Mouse (Mus musculus) layer of hippocampus, postnatal 14 days (tissue): ENCODE measurements at regions not wholly inside any gene's neighbourhood (a gene's known extent, or its start where the extent isn't known, plus 50 kb on each side); places are given as distances from the start of the nearest gene placed in this dataset.

ENCODE experiments used
- DNase-seq, 2 experiments: peaks; one replicate each; pipeline ENCODE4 v3.0.0; 2021 to 2022; ENCODE audit warnings: low spot score in 2 of 2, mixed read lengths in 1 of 2

DNA sequence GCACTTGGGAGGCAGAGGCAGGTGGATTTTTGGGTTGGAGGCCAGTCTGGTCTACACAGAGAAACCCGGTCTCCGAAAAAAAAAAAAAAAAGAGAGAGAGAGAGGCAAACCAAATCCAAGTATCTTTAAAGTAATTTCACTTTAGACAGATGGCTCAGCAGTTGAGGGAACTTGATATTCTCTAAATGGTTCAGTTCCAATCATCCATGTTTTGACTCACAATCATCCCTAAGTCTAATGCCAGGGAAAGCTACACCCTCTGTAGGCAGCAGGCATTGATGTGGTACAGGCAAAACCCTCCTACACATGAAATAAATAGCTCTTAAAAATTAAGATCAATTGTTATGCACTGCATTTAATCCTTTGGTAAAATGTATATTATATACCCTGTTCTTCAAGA lies 248.8 kb upstream of the Gm5152 start:
- DNase-seq = peak in 1 of 2 experiments; percentile 22

GRCm38 (mm10) chr5:10478073-10478472 lies 231.7 kb upstream of the Gm5152 start:
- DNase-seq = no peak

- DNase-seq = no peak
These were observed 231.1 kb upstream of the Gm5152 start for GRCm38 (mm10) chr5:10477461-10477860.

GRCm38 (mm10) chr5:10446584-10446983 lies 200.3 kb upstream of the Gm5152 start:
- DNase-seq = no peak

- DNase-seq = no peak
These were observed 171.4 kb upstream of the Gm5152 start for GRCm38 (mm10) chr5:10417691-10418217.

- DNase-seq = no peak
These were observed 170.6 kb upstream of the Gm5152 start for GRCm38 (mm10) chr5:10416949-10417348.

GRCm38 (mm10) chr5:10414019-10414418 lies 167.7 kb upstream of the Gm5152 start:
- DNase-seq = no peak

GRCm38 (mm10) chr5:10393571-10393970 lies 147.2 kb upstream of the Gm5152 start:
- no peak for DNase-seq

- no peak for DNase-seq
These were observed 142.7 kb upstream of the Gm5152 start for GRCm38 (mm10) chr5:10388991-10389390.

- DNase-seq = no peak
These were observed 105.8 kb upstream of the Gm5152 start for GRCm38 (mm10) chr5:10352126-10352525.

DNA sequence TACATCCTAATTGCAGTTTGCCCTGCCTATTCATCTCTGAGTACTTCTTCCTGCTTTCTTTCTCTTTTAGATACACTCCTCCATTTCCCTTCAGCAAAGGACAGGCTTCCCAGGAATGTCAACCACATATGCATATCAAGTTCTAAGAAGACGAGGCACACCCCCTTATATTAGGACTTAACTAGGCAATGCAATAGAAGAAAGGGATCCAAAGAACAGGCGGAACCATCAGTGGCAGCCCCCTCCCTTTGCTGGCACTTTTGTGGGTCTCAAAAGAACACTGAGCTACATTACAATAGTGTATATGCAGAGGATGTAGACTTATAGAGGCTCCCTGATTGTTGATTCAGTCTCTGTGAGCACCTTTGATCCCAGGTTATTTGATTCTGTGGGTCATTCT lies 74.3 kb upstream of the Gm5152 start:
- DNase-seq = no peak
